22 mouse cellular contexts compared by ENCODE assay signal in genomic region chr2:140690906-140691305, GRCm38 (mm10). TPM values are rescaled to one million over a fixed set of nuclear protein-coding genes. Genes with fewer than 3 reads are reported as not detected.
DNase-seq lines count a peak whose midpoint lies in the region; ATAC-seq lines count a peak whose summit lies in the region.
"Had no signal": no experiment of that assay in that cellular context is flagged by ENCODE, and none has a peak within 500 bp of the region (broad histone marks: within the 10 kb centered on the region; RNA-seq: fewer than 3 reads in every experiment).

No protein-coding gene starts in this region.

- no peaks in the 10 kb centered on the region for H3K27me3 ChIP-seq in kidney, embryonic 14.5 days (ENCODE audit: control insufficient read depth, insufficient read depth, low read length)
- H3K27me3 ChIP-seq: CH12.LX, Patski had no signal

- H3K4me1 ChIP-seq in kidney, embryonic 14.5 days (ENCODE audit: control insufficient read depth, insufficient read depth, low read length), result no peaks in the 10 kb centered on the region

- WGBS in kidney, embryonic 14.5 days, result 87% methylated on average over 2 of the region's 2 CpGs

- H3K9me3 ChIP-seq in kidney, embryonic 14.5 days (ENCODE audit: control insufficient read depth, low read length), result no peaks in the 10 kb centered on the region

- no peak overlapping the region for H3K4me2 ChIP-seq in kidney, embryonic 14.5 days (replicated peaks; ENCODE audit: low read depth, low read length)

- H3K27ac ChIP-seq in kidney, embryonic 14.5 days (ENCODE audit: low read depth, low read length), result no peak overlapping the region

- peak; percentile 74 for ATAC-seq in common myeloid progenitor, adult 5-6 weeks (replicated peaks; ENCODE audit: low read depth, poor library complexity, severe bottlenecking)
- peak; percentile 63 to 74 for ATAC-seq in hematopoietic stem cell, adult 5-6 weeks (replicated peaks in 1 of 2; ENCODE audit: insufficient read depth in 1 of 2, low FRiP score in 2 of 2, low TSS enrichment in 1 of 2, low read depth in 1 of 2, poor library complexity in 2 of 2, severe bottlenecking in 2 of 2)
- peak; percentile 48; the same call in 1 of the 2 replicates for ATAC-seq in megakaryocyte progenitor cell, adult 5-6 weeks (replicated peaks; ENCODE audit: poor library complexity)
- no peak for ATAC-seq in kidney, embryonic 14.5 days (ENCODE audit: low FRiP score, low TSS enrichment)
- ATAC-seq in megakaryocyte, adult 5-6 weeks (ENCODE audit: poor library complexity, severe bottlenecking), result no peak
- ATAC-seq: activated CD4-positive, CD25-positive, alpha-beta regulatory T cell, adult 4 months; CD4-positive, CD25-positive, alpha-beta regulatory T cell, adult 4 months; Patski had no signal

- no peak for DNase-seq in thymus, postnatal 0 days (ENCODE audit: low spot score)
- DNase-seq: adrenal gland, adult 2 months; adrenal gland, adult 8-10 months; adrenal gland, postnatal 10 days; adrenal gland, postnatal 14 days; adrenal gland, postnatal 25 days; adrenal gland, postnatal 36 days; B cell, adult 2 months; cerebellum, adult 11 months; cerebellum, adult 11-12 months; cerebellum, adult 18-20 months had no signal

- H3K4me3 ChIP-seq in kidney, embryonic 14.5 days (ENCODE audit: low read length), result no peak overlapping the region

- no peaks in the 10 kb centered on the region for H3K36me3 ChIP-seq in kidney, embryonic 14.5 days (ENCODE audit: control insufficient read depth, insufficient read depth, low read length)
- H3K36me3 ChIP-seq: G1E had no signal

- no peak overlapping the region for H3K9ac ChIP-seq in kidney, embryonic 14.5 days (ENCODE audit: low read depth, low read length)

RNA-seq across cellular contexts. Expression of gene Flrt3, which starts 19.6 kb away (rescaled TPM):
- total RNA-seq in common myeloid progenitor, adult 5-6 weeks (2017), result not detected in 2 replicates
- 1.5 and 6.6 TPM in 2 replicates for total RNA-seq in hematopoietic stem cell, adult 5-6 weeks (2017)
- total RNA-seq in megakaryocyte progenitor cell, adult 5-6 weeks (2015), result not detected in 2 replicates
- not detected in 2 replicates for total RNA-seq in megakaryocyte progenitor cell, adult 5-6 weeks (2017)
- polyA plus RNA-seq in thymus, postnatal 0 days (2015; fragmentation: Nextera tagmentation; extraction: Ambion mirVana), result 2.7 and 3.9 TPM in 2 replicates
- polyA plus RNA-seq in kidney, embryonic 14.5 days (2014; fragmentation: Nextera tagmentation; extraction: Ambion mirVana), result 18.6 and 27.5 TPM in 2 replicates
- not detected in 2 replicates for total RNA-seq in megakaryocyte, adult 5-6 weeks (2015)
- total RNA-seq in megakaryocyte, adult 5-6 weeks (2017), result not detected in 2 replicates
- total RNA-seq: CH12.LX, MEL had no signal
- polyA plus RNA-seq: G1E had no signal

Comparison
In these comparisons a context has a peak if more than half of its experiments do, and no peak if none do; other contexts are left out.
1. ATAC-seq: peak in common myeloid progenitor, adult 5-6 weeks (single experiment), hematopoietic stem cell, adult 5-6 weeks (2 of 2) and megakaryocyte progenitor cell, adult 5-6 weeks (single experiment); none in kidney, embryonic 14.5 days (single experiment) and megakaryocyte, adult 5-6 weeks (single experiment).